Mouse (Mus musculus) retina, embryonic 14.5 days (tissue): ENCODE data around the gene Snupn.
"Not testable (repeated sequence)": the region's sequence is repeated elsewhere in the genome, so short reads cannot be mapped to it uniquely, and the experiment has no call there.

Experiments
- DNase-seq: peaks from one replicate; pipeline ENCODE4 v3.0.0-alpha.2; 2015; ENCODE audit warnings: low spot score

The Snupn gene

DNA sequence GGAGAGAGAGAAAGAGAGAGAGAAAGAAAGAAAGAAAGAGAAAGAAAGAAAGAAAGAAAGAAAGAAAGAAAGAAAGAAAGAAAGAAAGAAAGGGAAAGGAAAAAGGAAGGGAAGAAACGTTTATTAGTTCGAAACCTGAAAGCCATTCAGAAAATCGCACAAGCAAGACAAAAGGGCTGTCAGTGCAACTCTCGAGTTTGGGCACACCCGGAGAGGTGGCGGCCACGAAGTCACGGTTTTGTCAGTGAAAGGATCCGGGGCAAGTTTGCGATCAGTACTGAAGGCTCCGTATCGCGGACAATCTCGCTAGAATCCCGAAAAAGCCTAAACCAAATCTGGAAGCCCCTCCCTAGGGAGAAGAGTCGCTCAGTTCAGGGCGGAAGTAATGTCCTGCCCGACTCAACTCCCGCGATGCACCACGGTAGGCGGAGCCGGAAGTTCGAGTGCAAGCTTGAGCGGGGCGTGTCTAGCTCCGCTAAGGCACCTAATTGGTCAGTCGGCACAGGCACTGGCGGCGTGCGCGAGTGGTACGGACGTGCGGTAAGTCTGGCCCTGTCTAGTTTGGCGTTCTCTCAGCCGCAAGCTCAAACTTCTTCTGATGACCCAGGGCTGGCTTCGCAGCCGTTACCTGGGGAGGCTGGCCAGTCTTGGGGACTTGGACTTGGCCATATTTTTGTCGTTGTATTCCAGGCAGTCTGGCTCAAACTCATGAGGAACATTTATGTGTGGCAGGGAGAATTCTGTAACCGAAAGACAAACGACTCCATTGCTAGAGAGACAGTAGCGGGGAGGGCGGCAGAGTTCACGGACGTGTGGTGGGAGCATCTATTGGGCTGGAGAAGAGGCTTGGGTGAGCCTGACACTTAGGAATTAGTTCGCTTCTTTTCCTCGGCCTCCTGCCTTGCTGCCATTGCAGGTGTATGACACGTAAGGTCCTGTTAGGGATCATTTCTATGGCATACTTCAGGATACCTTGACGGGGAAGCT lies at the start of gene Snupn:
TSS of gene Snupn (plus strand) at position 465 of the 987 bp plus-strand sequence.
- DNase-seq, result peak; percentile 98

DNA sequence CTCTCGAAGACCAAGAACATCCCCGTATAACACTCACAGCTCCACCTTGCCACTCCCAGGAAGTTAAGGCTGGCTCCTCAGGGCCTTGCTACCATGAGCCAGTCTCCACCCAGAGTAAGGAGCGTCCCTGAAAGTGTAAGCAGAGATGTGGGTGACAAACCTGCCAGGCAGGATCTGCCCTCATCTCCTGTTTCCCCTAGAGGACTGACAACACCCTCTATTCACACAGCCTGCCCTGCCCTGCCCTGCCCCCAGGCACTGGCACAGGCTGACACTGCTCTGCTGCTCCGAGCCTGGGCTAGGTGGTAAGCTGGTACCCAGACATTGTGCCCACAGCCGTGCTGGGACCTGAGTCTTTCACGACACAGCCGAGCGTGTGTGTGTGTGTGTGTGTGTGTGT lies 49.5 kb upstream of the Snupn start:
- DNase-seq, result no peak

DNA sequence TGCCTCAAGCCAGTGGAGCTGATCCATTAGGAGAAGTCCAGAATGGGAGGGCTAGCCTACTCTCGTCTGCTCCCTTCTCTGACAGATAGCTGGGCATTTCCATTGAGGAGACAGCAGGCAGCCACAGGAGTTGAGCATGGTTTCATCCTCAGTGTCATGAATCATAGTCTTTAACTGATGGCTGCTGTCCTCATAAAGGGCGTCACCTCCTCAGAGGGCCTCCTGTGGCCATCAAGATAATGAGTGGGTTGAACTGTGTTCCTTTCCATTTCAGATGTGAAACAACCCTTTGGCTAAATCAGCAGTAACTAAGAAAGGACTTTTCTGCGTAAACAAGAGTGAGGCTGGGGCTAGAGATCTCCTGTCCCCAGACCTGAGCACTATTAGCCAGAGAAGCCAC lies 47.0 kb upstream of the Snupn start:
- no peak for DNase-seq

DNA sequence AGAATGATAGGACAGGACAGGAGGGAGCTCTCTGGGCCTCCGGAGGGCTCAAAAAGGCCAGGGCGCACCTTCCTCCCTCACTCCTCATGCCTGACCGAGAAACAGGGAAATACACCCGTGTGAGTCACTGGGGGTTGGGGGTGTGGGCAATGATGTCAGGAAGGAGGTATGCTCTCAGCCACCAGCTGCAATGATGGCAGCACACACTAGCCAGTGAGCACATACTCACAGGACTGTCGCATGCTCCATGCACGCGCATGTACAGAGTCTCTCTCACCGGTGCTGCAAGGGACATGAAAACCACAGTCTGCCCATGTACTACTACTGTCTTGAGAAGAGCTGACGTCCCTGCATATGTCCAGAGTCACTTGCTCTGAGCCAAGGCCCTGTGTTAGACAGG lies 43.1 kb upstream of the Snupn start:
- no peak for DNase-seq

DNA sequence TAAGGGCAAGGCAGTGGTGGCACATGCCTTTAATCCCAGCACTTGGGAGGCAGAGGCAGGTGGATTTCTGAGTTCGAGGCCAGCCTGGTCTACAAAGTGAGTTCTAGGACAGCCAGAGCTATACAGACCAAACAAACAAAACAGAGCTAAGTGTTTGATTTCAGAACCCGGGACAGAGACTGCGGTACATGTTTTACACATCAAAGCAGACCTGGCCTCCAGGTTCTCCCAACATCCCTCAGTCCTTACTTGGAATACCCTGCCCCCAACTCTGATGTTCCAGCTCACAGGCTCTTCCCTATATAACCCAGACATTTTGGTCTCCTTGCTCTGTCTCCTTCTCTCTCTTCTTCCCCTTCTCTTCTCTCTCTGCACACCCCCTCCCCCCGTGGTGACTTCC lies 40.7 kb upstream of the Snupn start:
- not testable (repeated sequence) for DNase-seq

DNA sequence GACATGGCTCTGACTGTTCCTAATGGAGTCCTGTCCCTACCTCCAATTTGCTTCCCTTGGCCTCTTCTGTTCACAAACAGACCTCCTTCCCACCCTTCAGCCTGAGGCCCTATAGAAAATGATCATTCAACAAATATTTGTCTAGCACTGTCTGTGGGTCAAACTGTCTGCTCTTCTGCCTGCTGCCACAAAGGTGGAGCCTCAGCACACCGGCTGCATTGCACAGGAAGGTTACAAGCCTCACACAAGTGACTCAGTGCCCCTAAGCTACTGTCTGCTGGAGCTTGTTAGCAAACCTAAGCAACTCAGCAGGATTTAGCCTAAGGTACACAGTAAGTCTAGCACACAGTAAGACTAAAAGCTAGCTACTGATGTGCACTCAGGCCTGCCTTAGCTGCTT lies 39.7 kb upstream of the Snupn start:
- DNase-seq, result no peak

DNA sequence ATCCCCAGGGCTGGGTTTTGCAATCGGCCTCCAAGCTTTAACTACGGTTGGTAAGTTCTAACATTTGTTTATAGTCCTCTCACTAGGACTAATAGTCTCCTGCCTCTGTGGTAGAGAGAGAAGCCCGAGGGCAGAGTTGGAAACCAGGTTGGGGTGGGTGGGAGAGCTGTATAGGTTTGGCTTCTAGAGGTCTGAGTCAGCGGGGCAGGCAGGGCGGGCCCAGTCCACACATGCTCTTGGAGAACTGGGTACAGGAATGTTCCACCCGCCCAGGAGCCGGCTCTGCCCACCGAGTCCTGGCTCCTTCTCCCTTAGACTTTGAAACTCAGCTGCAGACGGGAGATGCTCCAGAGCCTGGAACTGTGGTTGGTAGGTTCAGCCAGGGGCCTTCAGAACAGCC lies 36.7 kb upstream of the Snupn start:
- DNase-seq, result no peak

DNA sequence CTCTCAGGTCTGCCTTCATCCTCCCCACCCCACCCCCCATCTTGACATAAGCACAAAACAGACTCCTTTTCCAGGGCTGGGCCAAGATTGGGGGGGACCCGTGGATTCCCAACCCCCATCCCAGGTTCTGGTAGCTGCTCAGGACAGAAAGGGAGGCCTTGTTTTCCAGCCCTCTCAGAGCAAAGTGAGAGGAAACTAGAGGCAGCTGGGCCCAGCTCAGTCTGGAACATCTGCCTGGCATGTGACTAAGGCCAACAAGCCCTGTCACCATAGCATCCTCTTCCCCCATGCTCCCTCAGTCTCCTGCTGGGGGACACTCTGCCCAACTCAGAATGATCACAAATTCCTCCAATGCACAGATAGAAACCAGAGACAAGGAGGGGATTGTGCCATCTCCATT lies 35.6 kb upstream of the Snupn start:
- DNase-seq, result no peak

DNA sequence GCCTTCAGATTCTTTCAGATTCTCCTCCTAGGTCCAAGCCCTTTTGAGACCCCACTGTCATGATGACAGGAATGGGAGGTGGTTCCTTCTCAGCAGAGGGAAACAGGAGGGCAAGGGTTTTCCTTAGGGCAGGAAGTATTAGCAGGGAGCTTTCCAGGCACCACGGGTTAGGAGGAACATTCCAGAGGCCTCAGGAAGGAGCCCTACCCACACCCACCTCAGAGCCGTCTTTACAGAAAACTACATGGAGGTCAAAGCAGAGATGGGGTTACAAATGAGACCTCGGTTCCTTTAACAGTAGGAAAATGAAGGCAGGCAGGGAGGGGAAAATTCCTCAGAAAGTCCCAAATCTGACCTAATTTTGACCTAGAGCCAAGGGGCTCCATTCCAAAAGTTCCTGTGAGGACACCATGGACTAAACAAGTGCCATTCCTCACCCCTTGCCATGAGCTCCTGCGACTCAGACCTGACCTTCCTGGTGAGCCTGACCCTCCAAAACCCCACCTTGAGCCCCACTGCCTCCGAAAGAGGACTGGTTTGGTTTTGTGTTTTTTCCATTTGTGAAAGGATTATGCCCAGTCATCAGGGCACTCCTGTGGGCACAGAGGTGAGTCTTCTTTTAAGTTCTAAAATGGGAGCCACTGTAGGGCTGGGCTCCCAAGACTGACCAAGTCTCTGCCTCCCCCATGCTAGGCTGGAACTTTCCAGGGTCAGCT lies 34.8 kb upstream of the Snupn start:
- DNase-seq, result no peak

DNA sequence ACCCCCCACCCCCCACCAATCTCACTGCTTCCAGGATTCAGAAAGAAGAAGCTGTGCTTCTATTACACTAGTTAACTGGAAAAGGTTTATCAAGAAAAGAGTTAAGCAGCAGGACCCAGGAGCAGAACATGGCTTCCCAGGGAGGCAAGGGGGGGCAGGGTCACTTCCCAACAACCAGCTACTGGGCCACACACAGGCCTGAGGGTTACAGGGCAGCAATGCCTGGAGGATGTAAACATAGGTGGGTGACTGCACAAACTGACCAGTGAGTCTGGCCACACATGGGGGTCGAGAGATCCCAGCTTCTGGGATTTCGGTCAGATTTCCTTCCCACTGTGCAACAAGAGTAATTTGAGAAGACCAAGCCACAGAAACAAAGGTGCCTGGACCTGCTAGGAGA lies 33.5 kb upstream of the Snupn start:
- no peak for DNase-seq

DNA sequence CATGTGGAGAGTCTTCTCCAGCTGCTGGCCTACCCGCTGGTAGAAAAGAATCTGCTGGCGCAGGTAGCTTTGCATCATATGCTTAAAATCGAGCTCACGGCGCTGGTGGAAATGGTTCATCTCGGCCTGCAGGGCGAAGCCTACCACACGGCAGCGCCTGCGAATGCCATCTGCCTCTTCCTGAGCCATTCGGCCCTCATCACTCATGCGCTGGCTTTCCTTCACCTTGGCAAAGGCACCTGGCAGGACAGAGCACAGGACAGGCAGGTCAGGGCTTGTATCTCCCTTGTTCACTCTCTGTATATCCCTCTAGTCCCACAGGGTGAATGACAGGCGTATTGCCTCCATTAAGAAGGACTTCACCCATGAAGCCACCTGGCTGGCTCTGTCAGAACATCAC lies 32.2 kb upstream of the Snupn start:
- DNase-seq, result no peak

DNA sequence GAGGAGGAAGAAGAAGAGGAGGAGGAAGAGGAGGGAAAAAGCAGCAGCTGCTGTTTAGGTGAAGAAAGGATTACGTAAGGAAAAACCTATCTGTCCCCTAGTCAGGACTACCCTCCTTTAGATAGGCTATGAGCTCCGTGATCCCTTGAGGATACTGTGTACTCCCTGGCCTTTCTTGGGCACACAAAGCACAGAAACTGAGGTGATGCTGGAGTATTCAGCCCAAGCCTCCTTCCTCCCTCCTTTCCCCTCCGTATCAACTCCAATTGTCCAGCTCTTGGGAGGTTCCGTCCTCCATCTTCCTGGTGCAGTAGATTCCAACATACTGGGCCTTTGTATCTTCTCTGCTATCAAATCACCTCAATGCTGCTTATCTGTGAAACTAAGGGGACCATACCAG lies 27.9 kb upstream of the Snupn start:
- no peak for DNase-seq

DNA sequence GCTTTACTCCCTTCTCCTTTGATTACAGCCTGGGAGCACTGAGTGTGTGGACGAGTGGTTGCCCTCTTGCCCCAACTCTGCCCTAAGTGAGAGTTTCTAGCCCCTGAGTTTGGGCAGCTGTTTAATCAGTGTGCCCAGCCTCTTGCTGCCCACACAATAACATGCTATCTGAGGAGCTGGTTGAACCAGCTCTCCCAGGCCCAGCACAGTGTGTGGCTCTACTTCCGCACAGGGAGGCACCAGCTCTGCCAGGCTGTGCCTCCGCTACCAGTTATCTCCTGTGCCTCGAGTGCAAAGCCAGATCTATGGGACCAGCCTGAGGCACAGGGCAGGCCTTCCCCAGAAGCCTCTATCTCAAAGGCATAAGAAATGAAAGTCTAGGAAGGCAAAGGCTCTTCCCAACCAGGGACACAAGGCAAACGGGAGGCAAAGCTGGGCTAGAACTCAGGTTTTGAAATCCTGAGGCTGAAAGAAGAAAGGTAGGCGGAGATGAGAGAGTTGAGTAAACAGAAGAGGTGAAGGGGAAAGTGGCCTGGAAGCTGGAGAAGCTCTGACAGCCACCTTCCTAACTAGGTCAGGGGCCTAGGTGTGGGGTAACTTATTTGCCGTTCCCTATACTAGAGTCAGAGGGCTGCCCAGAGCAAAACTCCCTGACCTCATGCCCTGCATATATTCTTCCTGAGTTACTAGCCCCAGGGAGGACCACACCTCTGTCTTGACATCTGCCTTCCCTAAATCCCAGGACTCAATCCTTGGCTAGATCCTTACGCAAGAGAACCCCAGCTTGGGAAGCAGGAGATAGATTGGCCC lies 26.6 kb upstream of the Snupn start:
- DNase-seq, result no peak

DNA sequence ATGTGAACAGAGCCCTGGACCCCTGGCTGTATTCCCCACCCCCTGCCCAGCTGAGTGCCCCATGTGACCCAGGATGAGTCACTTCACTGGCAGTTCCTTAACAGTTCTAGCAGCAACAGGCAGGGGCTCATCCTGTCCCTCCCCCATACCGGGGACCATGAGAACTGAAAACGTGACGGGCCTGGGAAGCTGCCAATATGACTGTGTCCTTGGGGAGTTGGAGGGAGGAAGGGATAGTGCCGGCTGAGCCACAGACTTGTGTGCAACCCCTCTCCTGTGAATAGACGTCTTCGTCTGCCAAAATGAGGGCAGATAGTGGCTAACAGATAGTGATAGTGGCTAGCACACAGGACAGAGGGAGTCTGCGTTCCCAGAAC lies 26.0 kb upstream of the Snupn start:
- peak; percentile 47 for DNase-seq

DNA sequence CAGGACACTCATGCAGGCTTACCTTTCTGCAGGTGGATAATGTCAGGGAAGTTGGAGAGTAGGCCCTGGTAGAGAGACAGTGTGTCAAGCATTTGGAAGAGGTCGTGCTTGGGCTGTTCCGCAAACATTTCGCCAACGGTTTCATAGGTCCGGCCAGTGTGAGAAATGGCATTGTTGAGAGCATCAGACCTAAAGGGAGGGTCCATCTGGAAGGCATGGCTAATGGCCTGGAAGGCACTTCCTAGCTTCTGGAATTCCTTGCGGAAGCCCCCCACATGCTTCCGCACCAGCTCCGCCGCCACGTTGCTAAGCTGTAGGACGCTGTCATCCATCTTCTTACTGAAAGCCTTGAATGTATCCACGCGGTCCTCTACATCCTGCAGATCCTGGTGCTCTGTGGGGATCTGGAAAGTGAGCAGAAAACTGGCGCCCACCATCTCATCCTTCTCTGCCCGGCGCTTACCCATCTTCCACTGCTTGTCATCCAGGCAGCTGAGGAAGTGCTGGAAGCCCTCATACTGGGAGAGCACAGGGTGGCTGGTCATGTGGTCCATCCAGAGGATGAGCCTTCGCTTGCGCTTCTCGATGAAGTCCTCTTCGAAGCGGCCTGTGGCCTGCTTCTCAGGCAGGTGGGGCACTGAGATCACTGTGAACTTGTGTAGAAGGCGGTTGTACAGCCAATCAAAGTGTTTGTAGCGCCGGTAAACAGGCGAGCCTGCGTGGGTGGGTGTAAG lies 25.2 kb upstream of the Snupn start:
- DNase-seq, result no peak

DNA sequence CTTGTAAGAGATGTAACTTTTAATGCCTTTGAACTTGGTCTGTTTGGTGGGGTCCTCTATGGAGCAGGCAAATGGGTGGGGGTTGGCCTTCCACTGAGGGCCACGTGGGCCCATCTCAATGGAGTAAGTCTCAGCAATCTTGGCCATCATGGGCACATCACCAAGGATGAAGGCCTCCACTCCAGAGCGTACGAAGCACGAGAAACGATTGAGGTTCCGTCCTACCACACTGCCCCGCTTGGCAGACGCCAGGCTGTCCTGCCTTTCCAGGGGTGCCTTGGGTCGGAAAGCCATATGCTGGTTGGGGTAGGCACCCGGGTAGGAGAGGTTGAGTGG lies 24.7 kb upstream of the Snupn start:
- DNase-seq, result no peak

DNA sequence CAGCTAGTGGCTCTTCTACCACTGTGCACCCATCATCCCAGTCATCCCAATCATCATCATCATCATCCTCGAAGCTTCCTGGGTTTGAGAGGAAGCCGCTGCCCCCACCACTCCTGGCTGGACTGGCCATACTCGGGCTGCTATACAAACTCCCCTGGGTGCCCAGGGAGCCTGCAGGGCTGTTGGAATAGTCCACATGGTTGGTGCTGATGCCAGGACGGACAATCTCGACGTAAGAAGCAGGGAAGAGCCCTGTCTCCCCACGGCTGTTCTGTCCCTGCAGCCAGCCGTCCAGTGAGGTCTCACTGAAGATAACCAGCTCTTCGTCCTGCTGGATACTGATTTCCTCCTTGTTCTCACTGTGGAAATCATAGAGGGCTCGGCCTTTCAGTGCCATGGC lies 24.3 kb upstream of the Snupn start:
- DNase-seq, result no peak

DNA sequence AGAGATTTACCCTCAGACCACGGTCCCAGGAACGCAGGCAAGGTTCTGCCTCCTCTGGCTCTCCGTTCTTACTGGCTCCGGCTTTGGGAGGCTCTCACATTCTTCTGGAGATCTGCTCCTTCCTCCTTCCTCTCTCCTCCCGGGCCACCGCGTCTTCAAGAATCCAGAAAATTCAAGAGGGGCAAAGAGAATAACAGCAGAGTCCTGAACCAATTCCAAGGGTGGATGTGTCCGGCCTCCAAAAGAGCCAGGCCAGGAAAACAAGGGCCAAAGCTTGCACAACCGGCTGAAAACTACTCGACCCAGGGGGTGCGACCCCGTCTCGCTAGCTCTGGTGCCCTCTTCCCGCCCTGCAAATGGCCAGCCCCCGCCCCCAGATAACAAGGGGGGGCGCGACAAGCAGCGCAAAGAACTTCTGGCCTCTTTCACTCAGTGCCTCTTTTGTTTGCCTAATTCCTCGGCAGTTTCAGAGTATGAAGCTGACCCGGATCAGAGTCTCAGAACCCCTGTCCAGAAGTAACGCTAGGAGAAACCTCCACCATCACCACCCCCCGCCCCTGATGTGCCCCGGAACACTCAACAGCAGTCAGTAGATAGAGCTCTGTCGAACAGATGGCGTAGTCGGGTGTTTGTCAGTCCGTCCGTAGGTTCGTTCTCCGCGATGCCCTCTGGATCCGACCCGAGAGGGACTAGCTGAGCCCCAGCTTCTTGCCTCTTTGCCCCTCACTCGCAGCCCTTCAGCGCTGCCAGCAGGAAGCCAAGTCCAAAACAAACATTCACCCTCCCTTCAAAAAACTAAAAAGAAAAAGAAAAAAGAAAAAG lies 23.3 kb upstream of the Snupn start:
- peak; percentile 63 for DNase-seq

DNA sequence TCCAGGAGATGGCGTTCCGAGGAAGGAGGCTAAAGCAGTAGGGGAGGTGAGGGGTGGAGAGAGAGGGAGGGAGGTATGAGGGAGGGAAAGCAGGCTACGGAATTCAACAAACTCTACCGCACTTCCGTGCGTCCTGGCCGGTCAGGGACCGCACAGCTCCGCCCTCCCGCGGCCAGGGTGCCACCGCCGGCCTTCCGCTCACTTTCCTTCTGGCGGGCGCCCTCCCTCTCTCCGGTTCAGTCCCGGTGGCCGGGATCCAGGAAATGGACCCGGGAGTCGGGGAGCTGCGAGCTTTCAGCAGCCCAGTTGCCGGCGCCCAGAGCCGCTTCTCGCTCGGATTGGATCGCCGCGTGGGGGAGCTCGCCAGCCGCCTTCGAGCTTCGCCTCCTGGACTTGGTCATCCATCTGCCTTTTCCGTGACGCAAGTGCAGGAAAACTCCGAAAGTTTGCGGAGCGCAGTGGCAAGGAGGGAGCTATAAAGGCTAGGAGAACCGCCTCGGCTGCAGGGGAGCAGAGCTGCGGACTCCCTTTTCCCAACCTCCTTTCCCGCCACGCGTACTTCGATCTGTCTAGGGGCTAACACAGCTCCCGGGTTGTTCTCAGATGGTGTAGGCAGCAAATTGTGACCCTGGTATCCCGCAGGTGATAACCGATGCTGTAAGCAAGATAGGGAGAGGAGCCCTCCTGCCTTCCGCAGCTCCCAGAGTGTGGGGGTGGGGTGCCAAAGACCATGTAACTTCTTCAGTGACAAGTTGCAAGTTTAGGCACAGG lies 22.5 kb upstream of the Snupn start, which contains the start of gene Snx33:
TSS of gene Snx33 (minus strand) at position 331 of the 771 bp plus-strand sequence.
- DNase-seq, result peak; percentile 92

DNA sequence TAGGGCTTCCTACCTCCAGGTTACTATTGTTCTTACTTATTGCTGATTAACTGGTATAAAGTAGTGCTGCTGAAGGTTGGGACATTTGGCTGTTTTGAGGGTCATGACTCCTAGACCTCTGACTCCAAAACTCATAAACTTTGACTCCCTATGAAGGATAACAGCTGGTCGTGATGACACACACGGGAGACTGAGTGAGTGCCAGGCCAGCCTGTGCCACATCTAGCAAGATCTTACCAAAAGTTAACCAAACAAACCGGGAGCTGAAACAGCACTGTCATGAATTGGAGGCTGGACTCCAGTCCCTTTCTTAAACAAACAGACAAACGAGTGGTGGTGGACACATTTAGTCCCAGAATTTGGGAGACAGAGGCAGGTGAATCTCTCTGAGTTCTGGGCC lies 21.2 kb upstream of the Snupn start:
- DNase-seq, result no peak
